Mouse (Mus musculus) olfactory bulb, adult 2 months (tissue): ENCODE measurements around the gene Golph3l.

Experiments used
- CTCF ChIP-seq: fragments of 200-500 bp; IDR thresholded peaks from 2 replicates; pipeline ENCODE4 v1.5.1; 2012; ENCODE audit warnings: low read depth, mild to moderate bottlenecking, low read length, moderate library complexity; ENCODE audit not compliant: insufficient read depth
- POLR2A ChIP-seq: fragments of 200-500 bp; IDR thresholded peaks from 2 replicates; pipeline ENCODE4 v1.6.1; 2012; ENCODE audit warnings: mild to moderate bottlenecking, low read depth, low read length, moderate library complexity; ENCODE audit not compliant: insufficient read depth

DNA sequence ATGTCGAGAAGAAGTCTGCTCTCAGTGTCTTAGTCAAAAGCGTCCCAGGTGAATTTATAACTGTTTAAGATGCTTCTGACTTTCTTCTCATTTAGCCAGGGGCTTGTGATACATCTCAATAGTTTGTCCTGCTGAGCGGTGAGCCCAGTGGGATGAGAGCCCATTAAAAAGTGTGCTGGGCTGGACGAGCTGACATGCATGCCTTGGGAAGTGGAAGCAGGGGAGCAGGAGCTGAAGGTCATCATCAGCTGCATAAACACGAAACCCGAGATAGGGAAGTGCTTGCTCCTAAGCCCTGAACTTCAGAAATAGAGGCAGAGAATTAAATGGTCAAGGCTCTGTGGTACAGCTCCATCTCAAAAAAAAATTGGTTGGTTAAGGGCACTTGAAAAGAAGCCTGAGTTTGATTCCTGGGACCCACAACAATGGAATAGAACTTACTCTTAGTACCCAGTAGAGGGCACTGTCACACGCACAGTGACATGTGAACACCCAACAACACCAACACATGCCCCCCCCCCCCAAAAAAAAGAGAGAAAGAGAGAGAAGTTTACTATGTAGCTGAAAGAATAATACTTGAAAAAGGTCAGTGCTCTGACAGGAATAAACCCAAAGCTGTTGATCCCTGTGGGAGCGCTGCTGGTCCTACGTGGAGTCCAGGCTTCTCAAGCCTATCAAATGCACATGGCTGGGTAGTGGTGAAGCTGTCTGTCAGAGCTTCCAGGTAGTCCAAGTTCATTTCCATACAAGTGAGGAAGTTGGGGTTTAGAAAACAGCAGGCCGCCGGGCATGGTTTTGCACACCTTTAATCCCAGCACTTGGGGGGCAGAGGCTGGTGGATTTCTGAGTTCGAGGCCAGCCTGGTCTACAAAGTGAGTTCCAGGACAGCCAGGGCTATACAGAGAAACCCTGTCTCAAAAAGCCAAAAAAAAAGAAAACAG lies 44.2 kb downstream of the Golph3l start:
- TF ChIP-seq POLR2A (no peak), CTCF (no peak)
